Mouse (Mus musculus) stomach, postnatal 0 days (tissue): ENCODE measurements around the gene Pgd. TPM values are rescaled to one million over a fixed set of nuclear protein-coding genes. Genes with fewer than 3 reads are reported as not detected.

Experiments used
- ATAC-seq: fragments of 200-750 bp; cut with Nextera tagmentation; 2 replicates; pipeline ENCODE4 v1.8.0; 2017; ENCODE audit not compliant: low FRiP score, low TSS enrichment
- DNase-seq: peaks from one replicate; pipeline ENCODE4 v3.0.0-alpha.2; 2016; ENCODE audit warnings: low spot score
- H3K27ac ChIP-seq: fragments of 300-500 bp; sonication (generic); replicated peaks from 2 replicates; pipeline ENCODE4 v1.5.1; 2014; ENCODE audit warnings: mild to moderate bottlenecking, control low read depth
- H3K27me3 ChIP-seq: fragments of 300-500 bp; sonication (generic); 2 replicates; pipeline ENCODE4 v1.6.1; 2014; ENCODE audit warnings: low read length; ENCODE audit not compliant: control insufficient read depth, insufficient read depth
- H3K36me3 ChIP-seq: fragments of 300-500 bp; sonication (generic); 2 replicates; pipeline ENCODE4 v1.6.1; 2014; ENCODE audit warnings: low read length, mixed read lengths; ENCODE audit not compliant: control insufficient read depth, insufficient read depth
- H3K4me1 ChIP-seq: fragments of 300-500 bp; sonication (generic); replicated peaks from 2 replicates; pipeline ENCODE4 v1.6.1; 2014; ENCODE audit warnings: antibody characterized with exemption; ENCODE audit not compliant: control insufficient read depth, insufficient read depth
- H3K4me2 ChIP-seq: fragments of 300-500 bp; sonication (generic); replicated peaks from 2 replicates; pipeline ENCODE4 v1.6.1; 2014; ENCODE audit warnings: low read depth, mild to moderate bottlenecking, control low read depth, moderate library complexity
- H3K4me3 ChIP-seq: fragments of 300-500 bp; sonication (generic); 2 replicates; pipeline ENCODE4 v1.5.1; 2014; ENCODE audit warnings: low read depth, low read length, control low read depth
- H3K9ac ChIP-seq: fragments of 300-500 bp; sonication (generic); 2 replicates; pipeline ENCODE4 v1.6.1; 2014; ENCODE audit warnings: mild to moderate bottlenecking, low read length, control low read depth, mixed read lengths
- H3K9me3 ChIP-seq: fragments of 300-500 bp; sonication (generic); 2 replicates; pipeline ENCODE4 v1.6.1; 2016; ENCODE audit warnings: low read length; ENCODE audit not compliant: control insufficient read depth
- CTCF ChIP-seq: IDR thresholded peaks from 2 replicates; pipeline ENCODE4 v1.5.1; 2016; ENCODE audit warnings: antibody characterized with exemption, low read depth, mild to moderate bottlenecking, moderate library complexity
- EP300 ChIP-seq: optimal IDR thresholded peaks from 2 replicates; pipeline ENCODE3; 2016; ENCODE audit warnings: antibody characterized with exemption
- WGBS: fragments of 180-500 bp; shearing (Covaris S2); extraction: QIAGEN DNeasy Blood & Tissue Kit; methylation state at CpG from one replicate; pipeline ENCODE4 v1.1.7; 2014; 5-methylcytosine and 5-hydroxymethylcytosine counted together
- polyA plus RNA-seq: library from polyadenylated mRNA; unstranded; fragments of >200 nt; fragmentation: Nextera tagmentation; extraction: Ambion mirVana; gene quantifications from 2 replicates; pipeline ENCODE4 v1.2.1, GENCODE M21; 2015

Pgd gene
- polyA plus RNA-seq, 1 experiment from 2014 or later, result 266 TPM

GRCm38 (mm10) chr4:149182192-149182591 is 15.6 kb upstream of the Pgd start:
- H3K36me3 ChIP-seq, result peaks cover 18% of the 10 kb centered on the region
- no peak overlapping the region for H3K9ac ChIP-seq
- TF ChIP-seq EP300 (no peak), CTCF (no peak)
- ATAC-seq (no peak), DNase-seq (no peak)
- no peaks in the 10 kb centered on the region for H3K4me1 ChIP-seq
- no peak overlapping the region for H3K4me2 ChIP-seq
- no peaks in the 10 kb centered on the region for H3K9me3 ChIP-seq
- H3K27ac ChIP-seq, result no peak overlapping the region
- no peaks in the 10 kb centered on the region for H3K27me3 ChIP-seq
- H3K4me3 ChIP-seq, result no peak overlapping the region
- WGBS, result 79% methylated on average over 7 of the region's 7 CpGs

GRCm38 (mm10) chr4:149179573-149179972 is 13.0 kb upstream of the Pgd start:
- Histone ChIP-seq H3K4me2 (no peak overlapping the region), H3K36me3 (peaks cover 10% of the 10 kb centered on the region; the same call in 1 of the 2 replicates), H3K27ac (0 out of 2 replicates have a peak overlapping the region, but pooled peaks have one; percentile 30), H3K4me1 (no peaks in the 10 kb centered on the region), H3K27me3 (no peaks in the 10 kb centered on the region), H3K9ac (no peak overlapping the region), H3K9me3 (no peaks in the 10 kb centered on the region), H3K4me3 (no peak overlapping the region)
- ATAC-seq (peak; percentile 55), DNase-seq (no peak)
- TF ChIP-seq EP300, result no peak
- TF ChIP-seq CTCF, result peak; percentile 30
- WGBS, result 55% methylated on average over 4 of the region's 4 CpGs

GRCm38 (mm10) chr4:149179160-149179559 is 12.6 kb upstream of the Pgd start:
- no peak for ATAC-seq
- H3K36me3 ChIP-seq, result peaks cover 10% of the 10 kb centered on the region; the same call in 1 of the 2 replicates

GRCm38 (mm10) chr4:149178328-149178727 is 11.8 kb upstream of the Pgd start:
- Histone ChIP-seq H3K9me3 (no peaks in the 10 kb centered on the region), H3K4me1 (no peaks in the 10 kb centered on the region), H3K4me3 (no peak overlapping the region), H3K4me2 (no peak overlapping the region), H3K27me3 (no peaks in the 10 kb centered on the region), H3K36me3 (peaks cover 10% of the 10 kb centered on the region; the same call in 1 of the 2 replicates), H3K27ac (0 out of 2 replicates have a peak overlapping the region, but pooled peaks have one; percentile 53), H3K9ac (no peak overlapping the region)
- 51% methylated on average over 7 of the region's 7 CpGs for WGBS
- TF ChIP-seq EP300, result no peak
- no peak for TF ChIP-seq CTCF
- DNase-seq (peak; percentile 73), ATAC-seq (peak; percentile 78)

More at GRCm38 (mm10) chr4:149179160-149179559, 12.6 kb upstream of the Pgd start:
- Histone ChIP-seq H3K27me3 (no peaks in the 10 kb centered on the region), H3K4me1 (no peaks in the 10 kb centered on the region), H3K9ac (no peak overlapping the region), H3K4me3 (no peak overlapping the region), H3K9me3 (no peaks in the 10 kb centered on the region), H3K4me2 (no peak overlapping the region), H3K27ac (no peak overlapping the region; the same call in 1 of the 2 replicates)
- no peak for DNase-seq
- TF ChIP-seq EP300, result no peak
- TF ChIP-seq CTCF, result no peak
- 75% methylated on average over 7 of the region's 7 CpGs for WGBS

- Histone ChIP-seq H3K27me3 (no peaks in the 10 kb centered on the region), H3K4me1 (no peaks in the 10 kb centered on the region), H3K27ac (no peak overlapping the region), H3K9me3 (no peaks in the 10 kb centered on the region), H3K36me3 (peaks cover 5% of the 10 kb centered on the region; the same call in 1 of the 2 replicates), H3K4me3 (no peak overlapping the region), H3K9ac (no peak overlapping the region), H3K4me2 (no peak overlapping the region)
- TF ChIP-seq EP300 (no peak), CTCF (no peak)
- no peak for DNase-seq
- ATAC-seq, result no peak
- WGBS, result 37% methylated on average over 5 of the region's 5 CpGs
Observed at GRCm38 (mm10) chr4:149177046-149177445, 10.5 kb upstream of the Pgd start.

DNA sequence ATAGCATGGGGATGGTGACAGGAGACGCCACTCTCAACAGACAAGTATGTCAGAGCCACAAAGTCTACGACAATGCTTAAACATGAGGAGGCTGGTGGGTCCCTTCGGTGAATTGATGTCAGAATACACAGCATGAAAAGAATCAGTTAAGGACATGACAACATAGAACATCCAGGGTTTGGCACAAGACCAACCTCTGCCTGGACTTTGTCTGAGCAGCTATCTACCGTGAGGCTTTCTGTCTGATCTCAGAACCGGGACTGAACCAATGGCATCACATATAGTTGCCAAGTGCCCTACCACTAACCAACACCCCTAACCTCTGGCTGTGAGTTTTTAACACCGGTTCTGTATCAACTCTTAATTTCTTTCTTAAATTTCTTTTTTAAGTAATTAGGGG is 10.1 kb upstream of the Pgd start:
- DNase-seq, result no peak
- Histone ChIP-seq H3K4me3 (no peak overlapping the region), H3K27me3 (no peaks in the 10 kb centered on the region), H3K9me3 (no peaks in the 10 kb centered on the region), H3K36me3 (peaks cover under 1% of the 10 kb centered on the region; the same call in 1 of the 2 replicates), H3K9ac (no peak overlapping the region), H3K4me1 (no peaks in the 10 kb centered on the region), H3K4me2 (no peak overlapping the region), H3K27ac (no peak overlapping the region)
- TF ChIP-seq EP300 (no peak), CTCF (no peak)
- ATAC-seq, result no peak
- WGBS, result 62% methylated on average over 6 of the region's 6 CpGs
